Mouse (Mus musculus) heart, postnatal 0 days (tissue): ENCODE measurements around the gene Zfp385c.

Experiments used
- CTCF ChIP-seq: IDR thresholded peaks from 2 replicates; pipeline ENCODE4 v1.5.1; 2016; ENCODE audit warnings: antibody characterized with exemption, control low read depth, low read depth
- EP300 ChIP-seq: IDR thresholded peaks from 2 replicates; pipeline ENCODE4 v1.6.1; 2016; ENCODE audit warnings: antibody characterized with exemption, low read depth

GRCm38 (mm10) chr11:100603813-100604212, 88.4 kb downstream of the Zfp385c start:
- TF ChIP-seq CTCF (no peak), EP300 (no peak)
